Mouse (Mus musculus) ovary, postnatal 10 days (tissue): Measurements from ENCODE around the gene Copz1.
A peak's percentile ranks its signal among the peaks of the same experiment; 100 is the strongest.
"Not testable (repeated sequence)": the region's sequence is repeated elsewhere in the genome, so short reads cannot be mapped to it uniquely, and the experiment has no call there.

Experiments used
- DNase-seq: peaks from one replicate; pipeline ENCODE4 v3.0.0; 2022; ENCODE audit warnings: low spot score

The Copz1 gene

DNA sequence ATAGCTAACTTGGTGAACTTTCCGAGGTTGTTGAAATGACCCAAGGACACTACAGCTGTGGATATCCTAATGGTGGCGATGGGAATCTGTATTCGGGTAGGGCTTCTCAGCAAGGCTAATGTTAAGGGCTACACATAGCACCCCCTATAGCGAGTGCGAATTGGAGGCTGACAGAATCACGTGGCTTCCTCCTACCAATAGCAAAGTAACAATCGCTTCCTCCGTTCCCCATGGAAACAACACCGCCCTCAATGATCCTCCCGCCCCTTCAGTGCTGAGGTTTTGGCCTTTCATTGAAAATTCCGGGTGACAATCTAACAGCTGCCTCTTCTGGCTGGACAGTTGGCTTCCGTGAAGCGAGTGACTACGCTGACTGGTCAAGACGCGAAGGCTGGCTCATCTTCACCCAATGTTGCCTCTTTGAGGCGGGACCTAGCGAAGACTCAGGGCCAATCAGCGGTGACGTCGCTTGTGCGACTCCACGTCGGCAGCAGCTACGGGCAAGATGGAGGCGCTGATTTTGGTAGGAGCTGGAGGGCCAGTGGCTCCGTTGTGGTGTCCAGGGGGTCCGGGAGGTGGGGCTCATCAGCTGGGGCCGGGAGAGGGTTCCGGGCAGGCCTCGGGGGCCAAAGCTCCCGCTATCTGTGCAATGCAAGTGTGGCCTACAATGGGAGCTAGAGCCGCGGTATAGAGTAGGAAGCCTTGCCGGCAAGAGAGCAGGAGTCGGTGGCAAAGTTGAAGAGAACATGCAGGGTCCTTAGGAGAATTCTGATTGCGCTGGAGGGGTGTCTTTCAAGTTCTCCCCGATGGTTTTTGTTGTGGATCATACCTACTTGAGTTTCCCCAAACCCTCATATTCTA is at the start of gene Copz1:
TSS of gene Copz1 (plus strand) at position 296 of the 861 bp plus-strand sequence.
- DNase-seq: peak; percentile 81

- no peak for DNase-seq
These were observed 48.4 kb upstream of the Copz1 start for GRCm38 (mm10) chr15:103224161-103224560.

DNA sequence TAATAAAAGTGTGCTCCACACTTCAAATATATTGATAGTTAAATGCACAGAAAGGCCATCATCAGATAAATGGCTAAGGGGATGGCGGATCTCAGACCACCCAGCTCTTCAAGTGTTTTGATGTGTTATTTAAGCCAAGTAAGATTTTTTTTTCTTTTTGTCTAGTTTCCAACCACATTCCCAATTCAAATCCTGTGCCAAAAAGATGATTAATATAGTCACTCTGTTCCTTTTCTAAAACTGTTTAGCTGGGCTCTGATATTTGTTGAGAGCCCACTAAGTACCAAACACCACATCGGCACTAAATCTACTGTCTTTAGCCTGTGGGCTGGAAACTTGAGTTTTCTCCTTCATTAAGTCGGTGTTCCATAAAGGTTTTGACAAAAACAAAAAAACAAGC is 45.5 kb upstream of the Copz1 start:
- no peak for DNase-seq

DNA sequence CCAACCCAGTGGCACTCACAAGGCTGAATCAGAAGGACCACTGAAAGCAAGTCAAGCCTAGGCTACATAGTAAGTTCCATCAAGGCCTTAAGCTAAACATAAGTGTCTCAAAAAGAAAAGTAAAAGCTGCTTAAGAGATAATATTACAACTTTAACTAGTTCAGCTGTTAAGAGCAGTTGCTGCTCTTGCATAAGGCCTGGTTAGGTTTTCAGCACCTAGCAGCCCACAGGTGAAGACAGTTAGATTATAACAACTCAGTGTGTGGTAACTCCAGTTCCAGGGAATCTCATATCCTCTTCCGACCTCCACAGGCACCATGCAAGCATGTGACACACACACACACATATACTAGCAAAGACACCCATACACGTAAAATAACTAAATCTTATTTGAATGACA is 44.9 kb upstream of the Copz1 start:
- no peak for DNase-seq

GRCm38 (mm10) chr15:103228904-103229303 is 43.6 kb upstream of the Copz1 start:
- DNase-seq: no peak

- DNase-seq: no peak
These were observed 39.4 kb upstream of the Copz1 start for GRCm38 (mm10) chr15:103233119-103233518.

- no peak for DNase-seq
These were observed 35.2 kb upstream of the Copz1 start for GRCm38 (mm10) chr15:103237295-103237694.

DNA sequence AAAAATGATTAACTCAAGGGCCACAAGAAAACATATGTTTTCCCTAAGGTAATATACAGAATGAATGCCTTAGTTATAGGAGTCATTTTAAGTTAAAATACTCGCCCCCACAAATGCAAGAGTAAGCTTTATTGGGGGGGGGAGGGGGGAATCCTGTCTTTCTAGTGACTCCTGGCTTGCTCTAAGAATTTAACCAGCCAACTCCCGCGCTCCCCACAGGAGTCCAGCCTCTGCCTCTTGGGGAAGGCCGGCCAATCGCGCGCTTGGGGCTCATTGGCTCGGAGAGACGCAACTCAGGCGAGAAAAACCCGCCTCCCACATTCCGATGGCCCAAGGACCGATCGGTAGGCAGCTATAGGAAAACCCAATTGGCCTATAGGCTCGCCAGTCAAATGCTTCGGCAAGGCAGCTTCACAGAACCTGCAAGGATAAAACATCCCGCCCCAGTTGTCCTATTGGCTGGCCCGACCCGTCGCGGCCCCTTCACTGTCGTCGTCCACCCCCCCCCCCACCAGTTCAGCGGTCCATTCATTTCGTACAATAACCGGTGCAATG is 33.3 kb upstream of the Copz1 start:
- DNase-seq: peak; percentile 66

DNA sequence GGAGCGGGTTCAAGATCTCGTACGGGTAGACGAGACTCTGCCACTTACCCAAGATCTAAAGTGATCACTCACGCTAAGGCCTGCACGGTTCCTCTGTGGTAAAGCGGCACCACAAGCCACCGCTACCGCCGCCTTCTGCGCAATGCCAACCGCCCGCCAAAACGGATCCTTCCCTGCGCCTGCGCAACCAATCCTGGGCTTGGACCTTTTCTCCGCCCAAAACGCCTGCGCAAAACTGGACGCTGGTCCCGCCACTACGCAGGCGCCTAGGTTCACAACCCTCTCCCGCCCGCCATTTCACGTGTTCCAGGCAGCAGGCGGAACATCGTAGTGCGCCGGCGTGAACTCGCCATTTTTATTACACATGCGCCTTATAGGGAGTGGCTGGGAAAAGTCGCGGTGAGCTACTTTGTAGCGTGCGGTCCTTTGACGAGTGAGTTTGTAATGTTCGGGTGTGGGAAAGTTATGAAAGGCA is 32.8 kb upstream of the Copz1 start, which contains the start of gene Cbx5:
TSS of gene Cbx5 (minus strand) at position 132 of the 475 bp plus-strand sequence.
- DNase-seq: peak; percentile 94

GRCm38 (mm10) chr15:103240160-103241028 is 32.1 kb upstream of the Copz1 start, which contains the start of gene Hnrnpa1:
Gene Hnrnpa1, plus strand, starts transcription at chr15:103240432.
- peak; percentile 75 for DNase-seq

DNA sequence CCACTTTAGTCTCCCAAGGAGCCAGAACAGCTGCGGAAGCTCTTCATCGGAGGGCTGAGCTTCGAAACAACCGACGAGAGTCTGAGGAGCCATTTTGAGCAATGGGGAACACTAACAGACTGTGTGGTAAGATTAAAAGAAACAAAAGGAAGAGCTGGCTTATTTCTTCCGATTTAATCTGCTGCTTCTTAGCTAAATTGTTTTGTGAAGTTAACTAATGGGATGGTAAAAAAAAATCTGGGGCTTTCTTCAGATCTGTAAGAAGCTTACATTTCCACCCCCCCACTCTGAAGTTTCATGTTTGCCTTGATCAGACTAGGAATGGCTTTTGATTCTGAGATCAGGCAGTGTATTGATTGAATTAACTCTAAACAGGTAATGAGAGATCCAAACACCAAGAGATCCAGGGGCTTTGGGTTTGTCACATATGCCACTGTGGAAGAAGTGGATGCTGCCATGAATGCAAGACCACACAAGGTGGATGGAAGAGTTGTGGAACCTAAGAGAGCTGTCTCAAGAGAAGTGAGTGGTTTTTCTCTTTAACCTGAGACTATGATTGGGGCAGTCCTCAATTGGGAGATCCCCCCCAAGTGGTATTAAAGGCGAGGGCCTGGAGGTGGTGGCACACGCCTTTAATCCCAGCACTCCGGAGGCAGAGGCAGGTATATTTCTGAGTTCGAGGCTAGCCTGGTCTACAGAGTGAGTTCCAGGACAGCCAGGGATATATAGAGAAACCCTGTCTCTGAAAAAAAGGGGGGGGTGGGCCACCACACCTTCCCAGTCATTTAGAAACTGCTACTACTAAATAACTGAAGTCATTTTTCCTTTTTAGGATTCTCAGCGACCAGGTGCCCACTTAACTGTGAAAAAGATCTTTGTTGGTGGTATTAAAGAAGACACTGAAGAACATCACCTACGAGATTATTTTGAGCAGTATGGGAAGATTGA is 31.2 kb upstream of the Copz1 start:
- not testable (repeated sequence) for DNase-seq

DNA sequence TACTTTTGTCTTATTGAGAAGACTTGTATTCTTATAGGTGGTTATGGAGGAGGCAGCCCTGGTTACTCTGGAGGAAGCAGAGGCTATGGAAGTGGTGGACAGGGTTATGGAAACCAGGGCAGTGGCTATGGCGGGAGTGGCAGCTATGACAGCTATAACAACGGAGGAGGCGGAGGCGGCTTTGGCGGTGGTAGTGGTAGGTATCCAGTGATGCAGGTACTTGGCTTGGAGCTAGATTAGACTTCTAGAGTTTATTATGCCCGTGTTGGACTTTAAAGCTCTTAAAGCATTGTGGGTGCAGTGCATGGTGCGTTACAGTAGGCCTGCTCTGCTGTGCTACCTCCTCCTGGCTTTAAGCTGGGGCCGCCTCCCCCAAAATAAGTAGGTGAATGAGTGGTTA is 29.6 kb upstream of the Copz1 start:
- no peak for DNase-seq

DNA sequence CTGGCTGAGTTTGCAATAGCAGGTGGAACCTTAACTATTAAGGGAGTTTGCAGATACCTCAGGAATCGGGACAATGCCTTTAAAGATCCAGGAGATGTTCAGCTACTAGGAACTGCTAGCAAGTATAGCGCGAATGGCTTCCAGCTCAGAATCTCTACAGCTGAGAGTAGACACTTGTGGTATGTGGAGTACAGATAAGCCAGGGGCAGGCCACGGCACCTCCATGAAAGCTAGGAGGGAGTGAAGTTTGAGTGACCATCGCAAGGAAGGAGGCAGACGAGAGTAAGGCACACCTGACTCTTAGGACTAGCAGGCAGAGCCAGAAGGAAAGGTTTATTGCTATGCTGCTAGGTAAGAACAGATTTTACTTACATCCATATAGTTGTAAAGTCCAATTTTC is 26.9 kb upstream of the Copz1 start:
- DNase-seq: no peak

GRCm38 (mm10) chr15:103247078-103247781 is 25.3 kb upstream of the Copz1 start:
- no peak for DNase-seq

DNA sequence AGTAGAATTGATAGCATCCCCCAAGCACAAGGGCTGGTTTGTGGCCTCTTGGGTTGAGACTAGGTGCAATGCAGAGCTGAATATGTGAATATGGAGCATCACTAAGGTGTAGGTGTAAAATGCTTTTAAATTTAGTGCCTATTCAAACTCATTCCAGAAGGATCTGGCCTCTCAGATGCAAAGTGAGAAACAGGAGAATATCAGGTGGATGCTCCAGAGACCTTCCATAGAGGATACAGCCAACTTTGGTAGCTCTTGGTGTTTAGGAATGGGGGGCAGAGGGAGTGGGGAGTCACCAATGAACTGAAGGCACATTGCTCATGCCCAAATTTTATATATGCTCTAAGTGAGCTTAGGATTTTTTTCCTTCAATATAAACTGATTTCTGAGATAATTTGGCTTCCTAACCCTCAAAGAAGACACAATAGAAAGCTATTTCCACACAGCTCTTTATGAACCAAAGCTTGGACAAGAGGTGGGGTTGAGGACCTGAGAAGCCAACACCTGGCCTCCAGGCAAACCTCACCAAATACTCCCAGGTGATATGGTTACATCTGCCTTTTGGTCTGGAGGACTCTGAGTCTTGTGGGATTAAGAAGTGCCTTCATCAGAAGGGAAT is 24.6 kb upstream of the Copz1 start:
- DNase-seq: no peak

DNA sequence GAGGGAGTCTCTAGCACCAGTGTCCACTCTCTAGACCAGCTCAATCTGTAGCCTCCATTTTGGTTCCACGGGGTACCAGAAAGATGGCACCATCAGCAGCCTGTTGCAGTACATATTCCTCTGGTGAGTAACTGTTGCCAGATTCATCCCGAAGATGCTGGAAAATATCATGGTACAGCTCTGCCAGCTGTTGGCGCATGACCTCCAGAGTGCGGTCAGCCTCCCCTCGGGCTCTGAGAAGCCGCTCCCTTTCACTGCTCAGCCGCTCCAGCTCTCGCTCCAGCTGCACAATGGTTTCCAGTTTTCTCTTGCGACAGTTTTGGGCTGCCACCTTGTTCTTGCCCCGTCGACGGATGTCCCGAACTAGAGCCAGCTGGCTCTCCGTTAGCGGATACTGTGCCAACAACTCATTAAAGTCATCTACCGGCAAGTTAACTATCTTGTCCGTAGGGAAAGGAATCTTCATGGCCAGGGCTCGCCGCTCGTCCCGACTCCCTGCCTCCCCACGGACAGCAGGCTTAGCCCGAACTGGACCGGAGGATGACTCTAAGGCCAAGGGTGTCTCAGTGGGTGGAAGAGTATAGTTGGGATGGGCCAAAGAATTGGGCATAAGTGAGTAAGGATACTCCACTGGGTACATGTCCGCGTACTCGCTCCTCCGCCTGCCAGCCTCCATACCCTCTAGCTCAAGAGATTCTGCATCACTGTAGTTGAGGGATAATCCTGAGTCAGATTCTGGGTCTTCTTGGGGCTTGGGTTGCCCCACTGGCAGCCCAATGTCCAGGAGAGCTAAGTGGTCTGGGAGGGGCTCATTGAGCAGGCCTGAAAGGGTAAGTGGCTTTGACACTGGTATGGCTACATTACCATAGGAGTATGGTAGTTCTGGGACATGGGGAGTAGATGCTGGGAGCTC is 23.9 kb upstream of the Copz1 start:
- DNase-seq: no peak

- not testable (repeated sequence) for DNase-seq
These were observed 23.0 kb upstream of the Copz1 start for GRCm38 (mm10) chr15:103249511-103249910.

- DNase-seq: no peak
These were observed 22.2 kb upstream of the Copz1 start for GRCm38 (mm10) chr15:103250195-103250740.

GRCm38 (mm10) chr15:103251595-103251994 is 20.9 kb upstream of the Copz1 start:
- DNase-seq: no peak
